Mouse (Mus musculus) adrenal gland, adult 2 months (tissue): Measurements from ENCODE around the gene Npepl1. TPM values are rescaled to one million over a fixed set of nuclear protein-coding genes. Genes with fewer than 3 reads are reported as not detected.
A peak's percentile ranks its signal among the peaks of the same experiment; 100 is the strongest.

Experiments used
- DNase-seq: peaks from one replicate; pipeline ENCODE4 v3.0.0; 2021
- long read RNA-seq: library from polyadenylated mRNA; stranded (forward); transcript quantifications from one replicate; pipeline ENCODE4 v2.0.0, GENCODE M21; 2021
- polyA plus RNA-seq: library from polyadenylated mRNA; depleted of rRNA; stranded (reverse); fragments of >200 nt; gene quantifications from 2 replicates; pipeline ENCODE4 v1.2.3, GENCODE M21; 2012; rRNA removed
- total RNA-seq, 2 experiments: library from RNA; stranded (reverse); gene quantifications; 2 replicates each; pipeline ENCODE4 v1.2.3; 2021

The Npepl1 gene
- 10 to 100 TPM; 53.8 to 66.7 TPM for total RNA-seq
- 156 and 183 TPM in 2 replicates for polyA plus RNA-seq
- long read RNA-seq, transcript Npepl1-201 (12 exons, 2,467 nt) = major isoform, 113 of 151 reads
- long read RNA-seq, partial matches to known transcripts = 9 of 151 reads
- long read RNA-seq, other reads (novel, unspliced or antisense) = 29 of 151 reads

DNA sequence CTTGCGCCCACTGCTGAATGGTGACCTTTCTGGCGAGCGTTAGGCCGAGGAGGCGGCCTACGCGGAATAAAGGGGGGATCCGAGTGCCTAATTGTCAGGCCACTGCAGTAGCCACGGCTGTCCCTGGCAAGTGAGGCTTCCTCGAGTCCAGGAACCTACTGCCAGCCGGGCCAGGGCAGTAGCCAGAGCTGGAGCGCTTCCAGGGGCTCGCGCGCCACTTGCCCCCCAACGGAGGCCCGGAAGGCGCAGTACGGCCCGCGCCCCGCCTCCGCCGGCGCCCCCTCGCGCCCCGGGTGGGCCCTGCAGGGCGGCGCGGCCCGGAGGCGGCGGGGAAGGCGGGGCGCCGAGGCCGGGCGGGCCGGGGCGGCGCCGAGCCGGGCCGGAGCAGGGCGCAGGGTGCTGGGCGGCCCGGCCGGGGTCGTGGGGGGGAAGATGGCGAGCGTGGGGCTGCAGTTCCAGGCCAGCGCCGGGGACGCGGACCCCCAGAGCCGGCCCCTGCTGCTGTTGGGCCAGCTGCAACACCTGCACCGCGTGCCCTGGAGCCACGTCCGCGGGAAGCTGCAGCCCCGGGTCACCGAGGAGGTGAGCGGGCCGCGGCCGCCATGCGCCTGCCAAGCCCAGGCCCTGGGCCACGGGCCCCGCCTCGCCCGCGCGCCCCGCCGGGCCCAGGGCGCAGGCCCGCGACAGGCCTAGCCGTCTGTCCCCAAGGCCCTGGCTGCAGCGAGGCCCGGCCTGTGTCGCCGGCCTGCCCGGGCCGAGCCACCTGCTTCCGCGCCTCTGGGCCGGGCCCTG lies at the start of gene Npepl1:
TSS of gene Npepl1 (plus strand) at position 359 of the 792 bp plus-strand sequence.
- DNase-seq = peak; percentile 88

DNA sequence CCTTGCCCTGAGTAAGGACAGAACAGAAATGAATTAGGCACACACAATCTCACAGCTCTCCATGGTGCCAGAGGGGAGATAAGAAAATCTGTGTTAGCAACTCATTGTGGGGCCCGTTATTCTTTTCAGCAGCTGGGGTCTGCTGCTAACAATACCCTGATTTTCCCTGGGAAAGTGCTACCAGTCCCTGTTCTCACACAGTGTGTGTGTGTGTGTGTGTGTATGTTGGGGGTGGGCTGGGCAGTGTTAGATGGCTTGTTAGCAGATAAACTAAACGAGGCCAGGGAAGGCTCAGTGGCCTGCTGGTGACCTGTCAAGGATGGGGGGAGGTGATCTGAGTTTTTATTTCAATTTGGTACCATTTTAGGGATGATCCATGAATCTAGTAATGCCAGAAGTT lies 48.9 kb upstream of the Npepl1 start:
- no peak for DNase-seq

DNA sequence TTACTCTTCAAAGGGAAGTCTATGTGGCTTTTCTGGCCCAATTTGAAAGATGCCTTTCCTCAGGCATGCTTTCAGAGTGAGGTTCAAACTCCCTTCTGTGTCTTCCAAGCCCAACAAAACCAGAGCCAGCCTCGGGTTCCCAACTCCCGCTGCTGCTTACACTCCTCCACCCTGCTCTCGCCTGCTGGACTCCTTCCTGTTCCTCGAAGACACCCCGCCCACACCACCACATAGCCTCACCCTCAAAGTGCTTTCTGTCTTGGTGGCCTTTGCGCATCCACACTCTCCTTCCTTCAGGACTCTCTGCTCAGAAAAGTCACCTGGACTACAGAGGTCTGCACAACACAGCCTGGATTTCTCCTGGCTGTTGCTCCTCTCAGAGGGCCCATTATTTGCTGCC lies 47.1 kb upstream of the Npepl1 start:
- DNase-seq = no peak

DNA sequence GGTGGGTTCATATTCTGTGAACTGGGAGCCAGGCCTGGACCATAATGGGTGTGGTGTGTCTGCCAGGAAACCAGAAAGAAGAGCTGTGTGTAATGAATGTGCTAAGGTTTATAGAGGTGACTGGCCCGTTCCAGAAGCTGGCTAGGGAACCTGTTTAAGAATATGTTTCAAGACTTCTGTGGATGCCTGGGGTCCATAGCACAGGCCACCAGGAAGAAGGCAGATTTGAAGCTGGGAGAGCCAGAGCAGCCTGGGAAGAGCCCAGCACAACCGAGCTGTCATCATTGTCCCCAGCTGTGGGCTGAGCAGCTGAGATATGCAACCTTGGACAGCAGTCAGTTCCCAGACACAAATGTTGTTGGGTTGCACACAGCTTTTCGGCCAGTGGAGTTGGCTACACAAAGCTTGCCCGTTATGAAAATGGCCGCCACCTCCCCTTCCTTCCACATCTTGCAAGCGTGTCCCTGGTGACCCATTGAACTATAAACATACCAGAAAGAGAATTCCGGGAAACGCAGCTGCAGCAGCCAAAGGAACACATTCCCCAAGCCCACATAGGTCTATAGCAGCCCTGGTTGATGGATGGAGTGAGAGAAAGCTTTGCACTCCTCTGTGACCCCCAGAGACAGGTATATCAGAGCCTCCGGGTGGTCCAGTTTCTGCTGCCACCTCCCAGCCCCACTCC lies 46.5 kb upstream of the Npepl1 start:
- no peak for DNase-seq

DNA sequence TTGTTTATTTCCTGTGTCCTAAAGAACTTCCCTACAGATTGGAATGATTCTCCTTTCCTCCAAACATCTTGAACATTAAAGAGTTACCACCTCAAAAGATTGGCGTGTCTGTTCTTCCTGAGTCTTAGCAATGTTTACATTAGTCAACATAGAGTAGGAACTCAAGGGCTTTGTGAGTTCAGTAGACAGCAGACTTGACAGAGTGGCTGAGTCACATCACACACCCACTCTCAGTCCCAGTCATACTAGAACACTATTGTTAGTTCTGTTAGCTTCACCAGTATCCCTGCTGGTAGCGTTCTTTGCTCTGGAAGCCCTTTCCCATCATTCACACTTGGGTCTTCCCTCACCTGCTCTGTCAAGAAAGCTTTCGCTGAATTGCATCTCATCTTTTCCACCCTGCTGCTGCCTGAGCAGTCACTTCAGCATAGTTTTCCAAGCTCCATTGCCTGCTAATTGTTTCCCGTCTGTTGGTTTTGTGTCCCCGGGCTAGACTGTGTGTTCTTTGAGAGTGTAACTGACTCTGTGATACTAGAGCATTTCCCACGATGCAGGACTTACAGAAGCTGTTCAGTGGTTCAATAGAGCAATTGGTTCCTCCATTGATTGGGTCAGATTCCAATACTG lies 42.2 kb upstream of the Npepl1 start:
- no peak for DNase-seq

DNA sequence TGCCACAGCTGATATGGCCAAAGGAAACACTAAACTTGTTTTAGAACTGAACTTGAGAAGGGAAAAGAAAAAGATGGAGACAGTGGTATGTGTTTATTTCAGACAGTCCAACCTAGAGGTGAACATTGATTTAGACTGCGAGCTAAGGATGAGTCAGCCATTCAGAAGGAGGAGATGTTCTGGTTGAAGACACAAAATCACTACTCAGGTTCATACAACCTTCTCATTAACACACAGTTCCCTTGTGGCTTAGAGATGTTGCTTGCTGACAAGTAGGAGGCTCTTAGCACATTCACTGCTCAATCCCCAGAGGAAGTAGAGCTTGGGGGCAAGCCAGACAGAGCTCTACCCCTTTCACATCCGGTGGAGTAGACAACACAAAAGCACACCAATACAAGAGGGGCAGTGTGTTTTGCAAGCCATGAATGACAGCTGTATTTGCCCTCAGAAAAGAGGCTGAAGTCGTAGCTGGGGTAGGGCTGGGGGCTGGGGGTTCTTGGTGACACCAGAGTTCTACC lies 40.6 kb upstream of the Npepl1 start:
- no peak for DNase-seq

DNA sequence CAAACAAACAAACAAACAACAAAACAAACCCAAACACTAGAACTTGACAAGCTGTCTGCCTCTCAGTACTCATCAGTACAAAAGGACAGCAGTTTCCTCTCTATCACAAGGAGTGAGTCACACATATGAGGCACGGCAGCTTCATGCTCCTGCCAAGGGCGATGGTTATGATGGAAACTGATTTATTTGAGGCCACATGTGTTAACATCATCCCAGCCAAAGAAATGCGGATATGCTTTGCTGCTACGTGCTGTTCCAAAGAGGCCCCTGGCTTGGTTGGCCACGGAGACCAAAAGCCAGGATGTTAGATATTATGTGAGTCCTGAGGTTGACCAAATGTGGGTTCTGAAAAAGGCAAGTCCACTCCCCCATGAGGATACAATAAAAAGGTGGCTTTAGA lies 38.7 kb upstream of the Npepl1 start:
- peak; percentile 76 for DNase-seq

DNA sequence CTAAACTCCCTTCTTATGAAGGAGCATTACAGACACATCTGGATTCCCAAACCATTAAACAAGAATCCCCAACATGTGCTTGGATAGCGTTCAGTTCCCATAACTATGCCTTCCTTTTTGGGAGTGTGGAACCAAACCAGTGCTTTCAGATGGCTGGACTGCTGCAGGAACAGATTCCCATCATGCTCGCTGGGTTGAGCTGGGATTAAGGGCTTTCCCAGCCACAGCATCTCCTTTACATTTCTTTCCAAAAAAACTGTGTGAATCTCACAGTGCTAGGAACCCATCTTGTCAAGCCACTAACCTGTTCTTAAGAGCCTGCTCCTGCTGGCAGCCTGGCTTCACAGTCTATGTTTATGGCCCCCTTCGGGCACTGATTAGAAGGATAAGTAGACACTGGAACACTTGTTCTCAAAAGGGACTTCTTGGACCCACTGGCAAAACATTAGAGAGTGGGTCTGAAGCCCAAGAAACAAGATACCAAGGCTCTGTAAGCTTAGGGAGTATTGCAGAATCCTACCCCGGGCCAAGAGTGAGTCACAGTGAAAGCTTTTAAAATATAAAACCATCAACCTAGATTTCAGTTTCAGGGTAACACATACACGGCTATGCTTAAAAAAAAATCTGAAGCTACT lies 36.9 kb upstream of the Npepl1 start:
- DNase-seq = peak; percentile 42

DNA sequence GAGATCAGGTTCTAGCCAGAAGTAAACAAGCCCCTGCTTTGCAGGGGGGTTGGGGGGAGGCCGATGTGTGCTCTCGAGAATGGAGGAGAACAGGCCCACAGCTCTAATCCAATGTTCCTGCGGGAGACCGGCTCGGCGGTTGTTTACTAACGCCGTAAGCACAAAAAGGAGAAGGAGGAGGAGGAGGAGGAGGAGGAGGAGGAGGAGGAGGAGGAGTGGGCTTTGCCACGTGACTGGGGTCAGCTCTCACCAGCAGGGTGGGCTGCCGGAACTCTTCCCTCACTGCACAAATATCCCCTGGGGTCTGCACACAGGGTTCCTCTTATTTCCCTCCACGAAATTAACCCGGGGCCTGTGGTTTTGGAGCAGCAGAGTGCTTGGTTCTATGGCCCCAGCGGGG lies 35.5 kb upstream of the Npepl1 start:
- no peak for DNase-seq

DNA sequence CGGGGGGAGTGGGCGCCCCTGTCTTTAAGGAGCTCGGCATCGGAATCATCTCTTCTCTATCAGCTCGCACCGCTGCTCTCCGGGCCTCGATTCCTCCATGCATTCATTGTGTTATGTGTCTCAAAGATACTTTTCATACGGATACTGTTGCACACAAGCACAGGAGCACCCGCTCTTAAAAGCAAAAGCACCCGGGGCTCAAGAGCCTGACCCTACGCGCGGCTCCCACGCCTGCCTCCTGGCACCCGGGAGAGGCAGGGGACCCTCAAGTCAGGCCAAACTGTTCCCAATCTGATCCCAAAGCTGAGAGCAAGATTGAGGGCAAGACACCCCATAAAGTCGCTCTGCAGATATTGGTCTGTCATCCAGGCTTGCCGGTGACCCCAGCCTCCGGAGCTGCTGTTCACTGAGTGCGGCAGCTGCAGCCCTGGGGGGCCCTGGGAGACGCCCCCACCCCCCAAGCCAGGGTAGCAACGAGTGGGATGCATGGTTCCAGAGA lies 35.0 kb upstream of the Npepl1 start:
- peak; percentile 14 for DNase-seq

DNA sequence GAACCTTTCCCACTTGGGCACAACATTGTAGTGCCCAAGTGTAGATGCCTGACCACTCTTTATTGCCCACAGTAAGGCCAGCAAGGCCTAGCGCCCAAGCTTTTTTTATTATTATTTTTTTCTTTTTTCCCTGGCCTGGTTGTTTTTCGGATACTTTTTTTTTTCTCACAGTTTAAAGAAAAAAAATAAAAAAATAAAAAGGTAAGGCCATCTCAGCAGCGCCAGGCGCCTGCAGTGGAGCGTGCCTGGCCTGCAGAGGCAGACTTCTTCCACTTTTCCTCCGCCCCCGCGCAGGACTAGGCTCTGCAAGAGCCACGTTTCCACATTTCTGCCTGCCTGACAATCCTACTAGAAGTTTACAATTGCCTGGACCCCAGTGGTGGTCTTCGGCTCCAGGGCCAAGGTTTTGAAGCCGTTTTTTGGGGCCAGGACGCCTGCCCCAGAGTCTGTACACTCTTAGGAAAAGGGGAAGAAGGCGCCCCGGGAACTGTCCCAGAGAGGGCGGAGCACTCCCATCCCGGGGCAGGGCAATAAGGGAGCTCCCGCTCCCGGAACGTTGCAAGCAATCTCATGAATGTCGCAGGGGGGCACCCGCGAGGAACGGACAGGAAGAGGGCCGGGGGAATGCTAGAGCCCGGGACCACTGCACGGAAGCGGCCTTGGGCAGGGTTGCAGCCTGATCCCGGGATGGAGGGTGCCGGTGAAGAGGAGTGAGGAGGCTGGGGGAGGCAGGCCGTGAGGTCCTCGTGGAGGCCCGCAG lies 34.3 kb upstream of the Npepl1 start, which contains the start of gene Stx16:
TSS of gene Stx16 (plus strand) at position 636 of the 760 bp plus-strand sequence.
- peak; percentile 98 for DNase-seq

DNA sequence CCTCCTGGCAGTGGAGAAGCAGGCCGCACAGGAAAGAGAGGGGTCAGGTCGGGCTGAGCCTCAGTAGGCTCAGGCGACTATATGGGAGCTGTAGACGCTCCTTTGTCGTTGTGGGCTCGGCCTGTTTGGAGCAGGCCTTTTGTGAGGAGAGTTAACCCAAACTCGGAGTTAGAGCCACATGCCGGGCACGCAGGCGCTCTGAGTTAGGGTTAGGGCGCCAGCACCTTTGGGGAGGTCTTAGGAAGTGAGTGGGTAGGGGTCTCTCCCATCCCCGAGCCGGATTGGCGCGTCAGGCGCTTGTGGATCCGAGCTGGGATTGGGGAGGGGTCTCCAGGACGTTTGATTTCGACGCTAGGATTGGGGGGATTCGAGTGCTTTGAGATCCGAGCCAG lies 33.7 kb upstream of the Npepl1 start:
- DNase-seq = no peak

DNA sequence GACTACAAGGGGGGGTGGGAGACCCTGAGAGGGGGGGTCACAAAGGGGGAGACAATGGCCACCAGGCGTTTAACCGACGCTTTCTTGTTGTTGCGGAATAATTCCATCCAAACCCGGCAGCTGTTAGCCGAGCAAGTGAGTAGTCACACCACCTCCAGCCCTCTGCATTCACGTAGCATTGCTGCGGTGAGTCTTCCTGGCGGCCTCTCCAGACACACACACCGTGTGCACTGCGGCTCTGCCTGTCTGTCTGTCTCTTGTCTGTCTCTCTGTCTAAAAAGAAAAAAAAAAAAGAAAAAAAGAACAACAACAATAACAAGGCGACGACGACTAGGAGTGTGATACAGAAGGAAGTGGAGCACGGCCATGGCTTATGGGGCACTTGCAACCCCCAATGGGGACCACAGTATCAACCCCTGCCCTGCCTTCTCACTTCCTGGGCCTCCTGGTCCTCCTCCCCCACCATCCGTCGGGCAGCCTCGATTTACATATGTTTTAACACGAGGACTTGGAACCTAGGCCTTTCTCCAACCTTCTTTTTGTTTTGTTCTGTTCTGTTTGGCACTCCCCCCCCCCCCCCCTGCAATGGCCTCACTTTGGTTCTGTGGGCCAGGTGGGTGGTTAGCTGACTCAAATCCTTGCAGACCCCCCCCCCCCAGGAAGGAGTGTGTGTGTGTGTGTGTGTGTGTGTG lies 33.0 kb upstream of the Npepl1 start:
- DNase-seq = peak; percentile 40

DNA sequence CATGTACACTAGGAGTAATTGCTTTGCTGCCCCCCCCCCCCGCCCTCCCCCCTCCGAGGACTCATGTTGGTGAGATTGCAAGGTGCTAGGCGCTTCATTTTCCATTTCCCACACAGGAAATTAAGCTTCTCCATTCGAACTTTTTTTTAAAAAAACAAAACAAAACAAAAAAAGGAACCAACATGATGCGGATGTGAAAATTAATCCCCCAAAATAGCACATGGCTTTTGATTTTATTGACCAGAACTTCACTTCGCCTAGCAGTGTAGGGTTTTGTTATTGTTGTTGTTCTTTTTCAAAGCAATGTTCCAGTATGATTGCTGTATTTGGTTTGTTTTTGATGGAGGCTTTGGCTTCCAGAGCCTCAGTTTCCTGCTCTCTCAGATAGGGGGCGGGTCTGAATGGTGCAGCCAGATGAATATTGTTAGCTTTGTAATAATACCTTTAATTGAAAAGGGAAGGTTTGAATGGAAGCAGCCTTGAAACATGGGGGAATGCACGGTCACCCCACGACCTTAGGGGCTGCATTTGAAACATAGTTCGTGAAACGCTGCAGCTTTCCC lies 32.3 kb upstream of the Npepl1 start:
- DNase-seq = no peak

DNA sequence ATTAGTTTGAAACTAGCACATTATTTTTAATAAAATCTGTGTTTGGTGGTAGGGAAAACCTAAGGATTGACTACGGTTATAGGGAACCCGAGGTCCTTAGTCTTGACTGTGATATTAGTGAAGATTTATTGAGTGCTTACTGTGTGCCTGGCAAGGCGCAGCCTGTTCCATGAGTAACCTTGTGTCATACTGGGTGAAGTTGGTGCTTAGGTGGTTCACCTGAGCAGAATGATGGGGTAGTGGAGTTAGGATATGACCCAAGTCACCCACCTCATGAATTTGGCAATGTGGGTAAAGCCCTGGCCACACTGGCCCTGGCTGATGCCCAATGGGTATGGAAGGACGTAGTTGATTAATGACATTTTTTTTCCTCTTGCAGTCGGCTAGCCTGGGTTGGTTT lies 28.3 kb upstream of the Npepl1 start:
- DNase-seq = peak; percentile 36

DNA sequence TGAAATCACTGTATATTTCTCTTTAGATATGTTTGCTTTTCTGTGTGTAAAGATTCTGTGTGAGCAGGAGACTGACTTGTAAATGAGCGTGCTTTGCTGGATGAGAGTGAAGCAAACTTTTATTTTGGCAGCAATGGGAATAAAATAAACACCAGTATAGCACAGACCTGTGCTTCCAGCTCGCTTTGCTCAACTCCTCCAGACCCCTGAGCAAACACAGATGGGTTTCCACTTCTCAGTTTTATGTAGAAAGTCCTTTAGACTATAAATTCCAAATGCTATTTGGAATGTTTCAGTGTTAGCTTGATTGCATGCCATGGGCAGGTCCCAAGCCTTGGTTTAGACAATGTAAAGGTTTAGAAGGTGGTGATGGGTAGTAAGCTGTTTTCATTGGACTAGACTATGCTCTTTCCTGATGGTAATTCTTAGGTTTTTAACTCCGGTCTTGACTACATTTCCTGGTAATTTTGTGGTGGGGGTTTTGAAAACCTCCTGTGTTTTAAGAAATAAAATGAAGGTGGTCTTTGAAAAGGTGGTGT lies 27.7 kb upstream of the Npepl1 start:
- no peak for DNase-seq

DNA sequence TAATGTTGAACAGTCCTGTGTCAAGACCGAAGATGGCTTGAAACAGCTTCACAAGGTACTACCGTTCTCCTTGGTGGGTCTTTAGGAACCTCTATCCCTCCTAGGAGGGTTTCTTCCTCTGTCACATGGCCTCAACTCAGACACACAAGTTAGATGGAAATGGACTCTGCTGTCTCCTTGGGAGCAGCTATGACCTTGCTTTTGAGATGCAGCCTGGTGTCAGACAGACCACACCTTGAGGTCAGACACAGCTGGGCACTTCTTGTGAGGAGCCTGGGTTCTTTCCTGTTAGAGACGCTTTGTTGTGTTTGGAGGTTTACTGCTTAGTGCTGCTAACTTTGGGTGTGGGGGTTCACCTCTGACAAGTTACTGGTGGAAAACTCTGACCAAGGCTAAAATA lies 15.1 kb upstream of the Npepl1 start:
- no peak for DNase-seq

DNA sequence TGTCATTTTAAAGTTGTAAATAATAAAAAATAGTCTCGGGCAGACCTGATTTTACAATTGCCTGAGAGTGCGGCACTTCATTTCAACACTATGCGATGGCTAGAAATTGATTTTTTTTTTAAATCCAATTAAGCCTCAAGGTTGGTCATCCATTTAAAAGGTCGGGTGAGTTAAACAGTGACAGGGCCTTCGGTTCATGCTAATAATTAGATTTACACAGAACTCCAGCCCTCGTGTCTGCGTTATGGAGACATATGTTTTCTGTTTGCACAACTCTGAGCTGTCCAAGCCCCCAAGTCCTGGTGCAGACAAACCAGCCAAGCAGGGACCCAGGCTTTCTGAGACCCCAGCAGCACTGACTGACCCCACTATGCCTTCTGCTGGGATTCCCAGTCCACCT lies 7.8 kb upstream of the Npepl1 start:
- no peak for DNase-seq

DNA sequence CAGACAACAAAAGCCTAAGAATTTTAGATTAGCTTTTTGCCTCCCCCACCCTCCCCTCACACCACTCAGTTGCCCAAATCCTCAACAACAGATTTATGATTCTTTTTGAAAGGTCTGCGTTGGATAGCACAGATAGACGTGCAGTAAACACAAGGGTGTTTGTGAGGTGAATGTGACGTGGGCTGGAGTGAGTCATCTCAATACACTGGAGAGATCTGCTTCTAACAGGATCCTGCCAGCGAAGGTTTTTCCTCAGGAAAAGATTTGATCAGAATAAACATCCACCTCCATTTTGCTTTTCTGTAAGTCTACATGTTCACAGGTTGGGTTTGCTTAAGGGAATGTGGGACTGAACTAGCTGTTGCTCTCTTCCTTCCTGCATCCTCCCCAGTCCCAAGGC lies 6.6 kb upstream of the Npepl1 start:
- no peak for DNase-seq

DNA sequence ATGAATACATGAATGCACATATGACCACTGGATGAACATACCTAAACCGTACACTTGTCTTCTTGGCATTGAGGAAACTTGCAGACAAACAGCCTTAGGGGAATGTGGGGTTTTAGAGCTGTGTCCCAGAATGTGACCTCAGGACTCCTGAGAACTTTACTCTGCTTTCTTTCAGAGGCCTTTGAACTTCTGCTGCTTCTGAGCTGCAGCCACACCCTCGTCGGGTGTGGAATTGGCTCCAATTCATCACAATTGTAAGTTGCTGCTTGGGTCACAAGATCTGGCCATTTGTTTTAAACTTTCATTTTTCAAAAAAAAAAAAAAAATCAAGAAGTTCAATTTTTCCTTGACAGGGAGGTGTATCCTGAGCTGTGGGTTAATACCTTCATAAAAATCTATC lies 2.8 kb upstream of the Npepl1 start:
- no peak for DNase-seq
